Mouse (Mus musculus): ENCODE results near the gene Slc26a3. TPM values are rescaled to one million over a fixed set of nuclear protein-coding genes. Genes with fewer than 3 reads are reported as not detected.

The Slc26a3 gene
- total and polyA plus RNA-seq, 2 experiments: 0.09 to 0.37 TPM

DNA sequence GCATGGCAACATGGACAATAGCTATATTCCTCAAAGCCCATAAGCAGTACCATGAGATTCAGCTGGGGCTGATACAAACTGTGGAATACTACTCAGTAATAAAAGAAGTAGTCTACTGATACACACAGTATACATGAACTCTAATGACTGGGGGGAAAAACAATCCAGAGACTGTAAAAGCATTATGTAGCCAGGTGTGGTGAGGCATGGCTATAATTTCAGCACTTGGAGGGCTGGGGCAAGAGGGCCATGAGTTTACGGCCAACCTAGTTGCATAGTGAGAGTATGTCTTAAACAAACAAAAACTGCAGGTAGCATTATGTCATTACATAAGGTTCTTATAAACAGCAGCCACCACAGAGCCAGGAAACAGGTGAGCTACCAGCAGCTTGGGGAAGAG lies 10.2 kb downstream of the Slc26a3 start:
- Histone ChIP-seq H3K27me3 (ENCODE audit: control insufficient read depth, insufficient read depth, low read length) (peaks cover 17% of the 10 kb centered on the region; the same call in 1 of the 2 replicates), H3K79me2 (ENCODE audit: control insufficient read depth, insufficient read depth, low read length) (no peaks in the 10 kb centered on the region), H3K9ac (ENCODE audit: low read depth, low read length) (no peak overlapping the region), H3K4me1 (ENCODE audit: control insufficient read depth, insufficient read depth, low read length) (peaks cover 5% of the 10 kb centered on the region; the same call in 1 of the 2 replicates), H3K4me3 (ENCODE audit: insufficient read depth, low read depth, low read length) (no peak overlapping the region), H3K36me3 (ENCODE audit: control insufficient read depth, insufficient read depth, low read length) (no peaks in the 10 kb centered on the region), H3K27ac (replicated peaks; ENCODE audit: insufficient read depth, low read depth, low read length) (no peak overlapping the region)
- WGBS: 88% methylated on average over 1 of the region's 1 CpGs
- no peak for TF ChIP-seq CTCF (IDR thresholded peaks at IDR 0.05; ENCODE audit: low read depth, low read length)
- no peak for TF ChIP-seq POLR2A (IDR thresholded peaks at IDR 0.05; ENCODE audit: extremely low read depth, insufficient read depth, low read length)
- DNase-seq (ENCODE audit: extremely low read depth, low read depth, low spot score): no peak

DNA sequence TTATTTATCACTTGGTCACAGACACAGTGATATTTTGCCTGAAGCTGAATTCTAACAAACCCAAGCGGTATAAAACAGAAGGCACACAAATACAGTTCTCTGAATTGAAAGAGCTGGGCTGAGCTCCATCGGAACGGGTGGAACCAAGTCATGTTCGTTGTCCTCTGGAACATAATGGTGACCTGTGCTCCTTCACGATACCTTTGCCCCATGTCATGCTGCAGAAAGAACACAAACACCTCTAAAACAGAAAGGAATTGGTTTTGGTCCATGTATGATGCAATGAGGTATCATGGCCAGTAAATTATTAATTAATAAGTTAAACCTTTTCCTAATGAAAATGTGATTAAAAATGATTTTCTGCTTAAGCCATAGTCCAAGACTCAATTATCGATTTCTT lies 11.3 kb downstream of the Slc26a3 start:
- peak; percentile 96 for DNase-seq (ENCODE audit: extremely low read depth, low read depth, low spot score)

DNA sequence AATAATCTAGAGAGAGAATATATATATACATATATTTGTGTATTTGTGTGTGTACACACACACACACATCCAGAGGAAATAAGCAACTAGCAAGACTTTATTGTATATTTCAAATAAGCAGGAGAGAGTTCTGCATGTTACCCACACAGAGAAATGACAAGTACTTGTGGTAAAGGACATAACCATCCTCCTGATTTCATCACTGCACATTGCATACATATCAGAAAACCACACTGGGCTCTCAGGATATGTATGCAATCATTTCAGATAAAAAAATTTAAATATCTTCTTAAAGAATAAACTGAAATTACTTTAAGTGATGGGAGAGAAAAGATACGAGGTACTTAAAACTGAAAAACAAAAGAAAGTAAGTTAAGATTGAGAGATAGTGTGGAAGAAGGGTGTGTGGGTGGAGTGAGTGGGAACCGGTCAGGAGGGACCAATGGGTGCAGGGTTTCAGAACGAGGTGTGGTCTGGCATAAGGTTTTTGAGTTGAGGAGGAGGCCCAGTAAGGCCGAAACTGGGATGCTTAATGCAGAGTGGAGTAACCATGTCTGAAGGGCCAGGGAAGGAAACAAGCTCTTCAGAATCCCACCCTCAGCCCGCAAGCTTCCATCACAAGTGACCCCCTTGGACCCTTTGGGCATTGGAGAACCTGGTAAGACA lies 14.0 kb downstream of the Slc26a3 start:
- Histone ChIP-seq H3K36me3 (ENCODE audit: control insufficient read depth, insufficient read depth, low read length) (no peaks in the 10 kb centered on the region), H3K4me1 (ENCODE audit: control insufficient read depth, insufficient read depth, low read length) (peaks cover 5% of the 10 kb centered on the region; the same call in 1 of the 2 replicates), H3K4me3 (ENCODE audit: insufficient read depth, low read depth, low read length) (no peak overlapping the region), H3K27ac (replicated peaks; ENCODE audit: insufficient read depth, low read depth, low read length) (no peak overlapping the region), H3K79me2 (ENCODE audit: control insufficient read depth, insufficient read depth, low read length) (no peaks in the 10 kb centered on the region), H3K27me3 (ENCODE audit: control insufficient read depth, insufficient read depth, low read length) (peaks cover 17% of the 10 kb centered on the region), H3K9ac (ENCODE audit: low read depth, low read length) (no peak overlapping the region)
- TF ChIP-seq POLR2A (IDR thresholded peaks at IDR 0.05; ENCODE audit: extremely low read depth, insufficient read depth, low read length): no peak
- no peak for TF ChIP-seq CTCF (IDR thresholded peaks at IDR 0.05; ENCODE audit: low read depth, low read length)
- DNase-seq (ENCODE audit: extremely low read depth, low read depth, low spot score): no peak
- 75% methylated on average over 5 of the region's 5 CpGs for WGBS

More for the DNA sequence above, 11.3 kb downstream of the Slc26a3 start:
- no peaks in the 10 kb centered on the region for H3K79me2 ChIP-seq (ENCODE audit: control insufficient read depth, insufficient read depth, low read length)
- H3K27me3 ChIP-seq (ENCODE audit: control insufficient read depth, insufficient read depth, low read length): peaks cover 23% of the 10 kb centered on the region
- no peak overlapping the region for H3K9ac ChIP-seq (ENCODE audit: low read depth, low read length)
- H3K36me3 ChIP-seq (ENCODE audit: control insufficient read depth, insufficient read depth, low read length): no peaks in the 10 kb centered on the region
- 21% methylated on average over 6 of the region's 6 CpGs for WGBS
- TF ChIP-seq POLR2A (IDR thresholded peaks at IDR 0.05; ENCODE audit: extremely low read depth, insufficient read depth, low read length) (no peak), CTCF (IDR thresholded peaks at IDR 0.05; ENCODE audit: low read depth, low read length) (no peak)
- H3K4me3 ChIP-seq (ENCODE audit: insufficient read depth, low read depth, low read length): no peak overlapping the region
- H3K4me1 ChIP-seq (ENCODE audit: control insufficient read depth, insufficient read depth, low read length): peaks cover 5% of the 10 kb centered on the region; the same call in 1 of the 2 replicates
- H3K27ac ChIP-seq (replicated peaks; ENCODE audit: insufficient read depth, low read depth, low read length): no peak overlapping the region

DNA sequence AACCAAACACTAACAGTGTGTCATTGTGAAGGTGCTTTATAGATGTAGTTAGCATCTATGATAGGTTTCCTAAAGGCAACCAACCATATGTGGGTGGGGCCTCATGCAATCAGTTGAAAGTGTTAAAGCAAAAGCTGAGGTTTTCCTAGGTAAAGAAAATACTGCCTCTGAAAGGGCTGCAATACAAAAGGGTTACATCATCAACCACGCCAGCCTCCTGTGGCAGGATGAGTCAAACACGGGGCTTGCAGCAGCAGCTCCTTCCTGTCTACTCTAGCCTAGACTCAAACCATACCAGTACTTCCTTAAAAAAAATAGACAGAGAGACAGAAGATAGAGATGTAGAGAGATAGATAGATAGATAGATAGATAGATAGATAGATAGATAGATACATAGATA lies 25.3 kb downstream of the Slc26a3 start:
- H3K4me3 ChIP-seq (ENCODE audit: insufficient read depth, low read depth, low read length): no peak overlapping the region
- H3K27me3 ChIP-seq (ENCODE audit: control insufficient read depth, insufficient read depth, low read length): peaks cover 8% of the 10 kb centered on the region; the same call in 1 of the 2 replicates
- H3K79me2 ChIP-seq (ENCODE audit: control insufficient read depth, insufficient read depth, low read length): no peaks in the 10 kb centered on the region
- no peak for DNase-seq (ENCODE audit: extremely low read depth, low read depth, low spot score)
- no peak for TF ChIP-seq CTCF (IDR thresholded peaks at IDR 0.05; ENCODE audit: low read depth, low read length)
- TF ChIP-seq POLR2A (IDR thresholded peaks at IDR 0.05; ENCODE audit: extremely low read depth, insufficient read depth, low read length): no peak
- no peak overlapping the region for H3K9ac ChIP-seq (ENCODE audit: low read depth, low read length)
- WGBS: 81% methylated on average over 2 of the region's 2 CpGs
- no peaks in the 10 kb centered on the region for H3K4me1 ChIP-seq (ENCODE audit: control insufficient read depth, insufficient read depth, low read length)
- H3K36me3 ChIP-seq (ENCODE audit: control insufficient read depth, insufficient read depth, low read length): no peaks in the 10 kb centered on the region
- no peak overlapping the region for H3K27ac ChIP-seq (replicated peaks; ENCODE audit: insufficient read depth, low read depth, low read length)

DNA sequence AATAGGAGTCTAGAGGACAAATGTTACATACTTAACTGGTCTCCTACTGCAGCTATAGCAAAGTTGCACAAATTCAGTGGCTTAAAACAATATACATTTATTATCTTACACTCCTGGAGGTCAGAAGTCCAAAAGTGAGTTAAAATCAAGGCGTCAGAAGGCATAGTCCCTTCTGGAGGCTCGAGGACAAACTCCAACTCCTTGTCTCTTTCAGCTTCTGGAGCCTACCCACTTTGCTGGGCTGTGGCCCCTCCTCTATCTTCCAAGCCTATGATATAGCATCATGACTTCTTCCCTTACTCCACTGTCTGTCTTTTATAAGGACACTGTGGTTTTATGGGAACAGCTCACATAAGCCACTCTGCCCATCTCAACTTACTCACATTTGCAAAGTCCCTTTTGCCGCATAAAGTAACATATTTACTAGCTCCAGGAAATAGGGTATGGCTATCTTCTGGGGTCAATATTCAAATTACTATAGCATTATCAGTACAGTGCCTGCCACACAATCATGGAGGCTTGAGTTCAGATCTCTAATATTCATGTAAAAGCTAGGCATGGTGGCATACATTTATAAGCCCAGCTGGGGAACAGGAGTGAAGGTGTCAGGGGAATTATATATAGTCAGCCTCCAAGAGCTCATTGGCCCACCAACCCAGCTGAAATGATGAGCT lies 31.4 kb downstream of the Slc26a3 start:
- Histone ChIP-seq H3K27me3 (ENCODE audit: control insufficient read depth, insufficient read depth, low read length) (peaks cover 6% of the 10 kb centered on the region; the same call in 1 of the 2 replicates), H3K9ac (ENCODE audit: low read depth, low read length) (no peak overlapping the region), H3K36me3 (ENCODE audit: control insufficient read depth, insufficient read depth, low read length) (no peaks in the 10 kb centered on the region), H3K4me3 (ENCODE audit: insufficient read depth, low read depth, low read length) (no peak overlapping the region), H3K27ac (replicated peaks; ENCODE audit: insufficient read depth, low read depth, low read length) (no peak overlapping the region), H3K4me1 (ENCODE audit: control insufficient read depth, insufficient read depth, low read length) (no peaks in the 10 kb centered on the region), H3K79me2 (ENCODE audit: control insufficient read depth, insufficient read depth, low read length) (no peaks in the 10 kb centered on the region)
- no peak for TF ChIP-seq POLR2A (IDR thresholded peaks at IDR 0.05; ENCODE audit: extremely low read depth, insufficient read depth, low read length)
- no peak for TF ChIP-seq CTCF (IDR thresholded peaks at IDR 0.05; ENCODE audit: low read depth, low read length)
- no peak for DNase-seq (ENCODE audit: extremely low read depth, low read depth, low spot score)
- 73% methylated on average over 3 of the region's 3 CpGs for WGBS

DNA sequence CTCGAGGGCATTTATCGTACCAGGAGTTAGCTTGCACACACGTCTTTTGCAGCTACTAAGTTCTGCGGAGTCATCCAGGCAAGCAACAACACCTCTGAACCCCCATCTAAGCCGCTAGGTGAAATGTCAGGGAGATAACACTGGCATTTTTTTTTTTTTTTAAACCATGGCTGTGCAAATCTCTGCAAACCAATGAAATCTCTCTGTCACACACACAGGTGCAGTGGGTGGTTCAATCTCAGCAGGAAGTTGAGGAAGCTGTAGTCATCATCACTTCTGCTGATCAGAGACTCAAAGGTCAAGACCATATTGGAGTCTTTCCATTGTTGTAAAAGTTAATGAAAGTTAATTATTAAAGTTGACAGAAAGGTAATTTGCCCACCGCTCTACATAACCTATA lies 47.1 kb downstream of the Slc26a3 start:
- Histone ChIP-seq H3K27ac (replicated peaks; ENCODE audit: insufficient read depth, low read depth, low read length) (no peak overlapping the region), H3K4me1 (ENCODE audit: control insufficient read depth, insufficient read depth, low read length) (no peaks in the 10 kb centered on the region), H3K36me3 (ENCODE audit: control insufficient read depth, insufficient read depth, low read length) (no peaks in the 10 kb centered on the region), H3K79me2 (ENCODE audit: control insufficient read depth, insufficient read depth, low read length) (no peaks in the 10 kb centered on the region), H3K9ac (ENCODE audit: low read depth, low read length) (no peak overlapping the region), H3K27me3 (ENCODE audit: control insufficient read depth, insufficient read depth, low read length) (no peaks in the 10 kb centered on the region), H3K4me3 (ENCODE audit: insufficient read depth, low read depth, low read length) (no peak overlapping the region)
- TF ChIP-seq POLR2A (IDR thresholded peaks at IDR 0.05; ENCODE audit: extremely low read depth, insufficient read depth, low read length): no peak
- TF ChIP-seq CTCF (IDR thresholded peaks at IDR 0.05; ENCODE audit: low read depth, low read length): no peak
- DNase-seq (ENCODE audit: extremely low read depth, low read depth, low spot score): no peak
- 49% methylated on average over 6 of the region's 6 CpGs for WGBS

All from liver, adult 2 months (tissue).